8 mouse cellular contexts compared by ENCODE assay signal in the genomic region with DNA sequence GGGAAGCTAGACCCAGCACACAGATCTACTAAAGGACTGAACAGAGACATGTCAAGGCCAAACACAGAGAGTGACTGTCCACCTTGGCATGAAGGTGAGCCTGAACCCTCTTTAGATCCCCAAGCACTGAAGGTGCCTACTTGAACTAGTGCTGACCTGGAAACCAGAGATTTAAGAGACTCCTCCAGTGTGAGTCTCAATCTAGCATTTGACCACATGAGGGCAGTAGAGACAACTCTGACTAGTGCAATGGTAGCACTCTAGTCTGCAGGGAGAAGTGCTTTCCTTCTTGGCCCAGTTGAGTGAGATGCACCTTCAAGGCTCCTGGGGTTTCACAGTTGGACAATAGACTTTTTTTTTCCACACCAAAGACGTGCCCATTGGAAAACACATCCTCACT. TPM values are rescaled to one million over a fixed set of nuclear protein-coding genes. Genes with fewer than 3 reads are reported as not detected.
DNase-seq lines count a peak whose midpoint lies in the region; ATAC-seq lines count a peak whose summit lies in the region.

No protein-coding gene starts in this region.

- no peak for ATAC-seq in forebrain, embryonic 11.5 days (replicated peaks; ENCODE audit: low FRiP score)
- peak; percentile 56; the same call in 1 of the 2 replicates for ATAC-seq in forebrain, embryonic 14.5 days

- no peaks in the 10 kb centered on the region for H3K9me3 ChIP-seq in forebrain, embryonic 10.5 days
- no peaks in the 10 kb centered on the region for H3K9me3 ChIP-seq in forebrain, embryonic 11.5 days (ENCODE audit: control insufficient read depth, low read length)
- H3K9me3 ChIP-seq in forebrain, embryonic 14.5 days (replicated peaks; ENCODE audit: control insufficient read depth, low read length): no peaks in the 10 kb centered on the region

- no peaks in the 10 kb centered on the region for H3K27me3 ChIP-seq in forebrain, embryonic 10.5 days (ENCODE audit: poor library complexity, severe bottlenecking)
- H3K27me3 ChIP-seq in forebrain, embryonic 11.5 days (ENCODE audit: control insufficient read depth, insufficient read depth, low read length): no peaks in the 10 kb centered on the region
- no peaks in the 10 kb centered on the region for H3K27me3 ChIP-seq in forebrain, embryonic 14.5 days (replicated peaks; ENCODE audit: control insufficient read depth, insufficient read depth, low read length)
- H3K27me3 ChIP-seq in splenic B cell, adult 2 months (ENCODE audit: control insufficient read depth, insufficient read depth, low read length, poor library complexity, severe bottlenecking): no peaks in the 10 kb centered on the region

- WGBS in forebrain, embryonic 10.5 days: 54% methylated on average over 1 of the region's 1 CpGs
- WGBS in forebrain, embryonic 11.5 days: 24% methylated on average over 1 of the region's 1 CpGs
- WGBS in forebrain, embryonic 14.5 days: 58% methylated on average over 1 of the region's 1 CpGs

- no peak overlapping the region for H3K4me3 ChIP-seq in forebrain, embryonic 10.5 days
- no peak overlapping the region for H3K4me3 ChIP-seq in forebrain, embryonic 11.5 days (ENCODE audit: low read depth, low read length)
- H3K4me3 ChIP-seq in forebrain, embryonic 14.5 days (ENCODE audit: low read depth, low read length): no peak overlapping the region

- peak; percentile 25 for DNase-seq in forebrain, embryonic 10.5 days (ENCODE audit: extremely low spot score, low spot score)
- no peak for DNase-seq in forebrain, embryonic 11.5 days (ENCODE audit: low spot score)
- DNase-seq in 416B (ENCODE audit: low read depth): peak; percentile 80
- DNase-seq in c-Kit-negative CD71-positive TER-119-positive erythroid progenitor cells, embryonic 14.5 days (ENCODE audit: low read depth, low spot score): peak; percentile 25
- peak; percentile 86 for DNase-seq in forebrain, embryonic 14.5 days (ENCODE audit: low spot score)
- peak; percentile 52 to 71 for DNase-seq in kidney, postnatal 36 days
- peak; percentile 69 for DNase-seq in mesoderm, embryonic 11.5 days (ENCODE audit: low read depth, low spot score)
- peak; percentile 89 for DNase-seq in splenic B cell, adult 2 months (ENCODE audit: low read depth, low spot score)

- no peaks in the 10 kb centered on the region for H3K4me1 ChIP-seq in forebrain, embryonic 10.5 days
- no peaks in the 10 kb centered on the region for H3K4me1 ChIP-seq in forebrain, embryonic 11.5 days (replicated peaks; ENCODE audit: control insufficient read depth, insufficient read depth, low read length)
- H3K4me1 ChIP-seq in forebrain, embryonic 14.5 days (ENCODE audit: control insufficient read depth, insufficient read depth, low read length): no peaks in the 10 kb centered on the region

- H3K9ac ChIP-seq in forebrain, embryonic 11.5 days (ENCODE audit: low read length): no peak overlapping the region
- H3K9ac ChIP-seq in forebrain, embryonic 14.5 days (ENCODE audit: low read length): no peak overlapping the region

- H3K36me3 ChIP-seq in forebrain, embryonic 10.5 days (replicated peaks): peaks cover 48% of the 10 kb centered on the region
- no peaks in the 10 kb centered on the region for H3K36me3 ChIP-seq in forebrain, embryonic 11.5 days (ENCODE audit: control insufficient read depth, insufficient read depth, low read length)
- H3K36me3 ChIP-seq in forebrain, embryonic 14.5 days (ENCODE audit: control insufficient read depth, insufficient read depth, low read length): peaks cover 44% of the 10 kb centered on the region
- H3K36me3 ChIP-seq in splenic B cell, adult 2 months (ENCODE audit: control insufficient read depth, insufficient read depth, low read length, poor library complexity, severe bottlenecking): no peaks in the 10 kb centered on the region

- no peak overlapping the region for H3K4me2 ChIP-seq in forebrain, embryonic 11.5 days (ENCODE audit: low read depth, low read length, severe bottlenecking)
- no peak overlapping the region for H3K4me2 ChIP-seq in forebrain, embryonic 14.5 days (ENCODE audit: low read length)

- no peak overlapping the region for H3K27ac ChIP-seq in forebrain, embryonic 10.5 days
- no peak overlapping the region for H3K27ac ChIP-seq in forebrain, embryonic 11.5 days (ENCODE audit: low read depth, low read length)
- no peak overlapping the region for H3K27ac ChIP-seq in forebrain, embryonic 14.5 days (ENCODE audit: low read depth, low read length)

RNA-seq across cellular contexts. Expression of gene Cd276, which starts 20.5 kb away (rescaled TPM):
- 31.7 and 32.8 TPM in 2 replicates for polyA plus RNA-seq in forebrain, embryonic 10.5 days (2016; fragmentation: Nextera tagmentation; extraction: Ambion mirVana)
- 34.7 and 35.8 TPM in 2 replicates for polyA plus RNA-seq in forebrain, embryonic 11.5 days (2014; fragmentation: Nextera tagmentation; extraction: Ambion mirVana)
- 24.6 and 28.8 TPM in 2 replicates for polyA plus RNA-seq in forebrain, embryonic 14.5 days (2014; fragmentation: Nextera tagmentation; extraction: Ambion mirVana)

RNA-seq across cellular contexts. Expression of gene Insyn1, which starts 46.4 kb away (rescaled TPM):
- 0.66 TPM in 2 replicates for polyA plus RNA-seq in forebrain, embryonic 10.5 days (2016; fragmentation: Nextera tagmentation; extraction: Ambion mirVana)
- 2.4 and 3.4 TPM in 2 replicates for polyA plus RNA-seq in forebrain, embryonic 11.5 days (2014; fragmentation: Nextera tagmentation; extraction: Ambion mirVana)
- polyA plus RNA-seq in forebrain, embryonic 14.5 days (2014; fragmentation: Nextera tagmentation; extraction: Ambion mirVana): 8.0 and 8.1 TPM in 2 replicates

RNA-seq across cellular contexts. Expression of gene Nptn, which starts 47.3 kb away (rescaled TPM):
- 48.0 and 50.7 TPM in 2 replicates for polyA plus RNA-seq in forebrain, embryonic 10.5 days (2016; fragmentation: Nextera tagmentation; extraction: Ambion mirVana)
- polyA plus RNA-seq in forebrain, embryonic 11.5 days (2014; fragmentation: Nextera tagmentation; extraction: Ambion mirVana): 58.7 and 60.3 TPM in 2 replicates
- polyA plus RNA-seq in forebrain, embryonic 14.5 days (2014; fragmentation: Nextera tagmentation; extraction: Ambion mirVana): 144 and 158 TPM in 2 replicates
